Mouse (Mus musculus): ENCODE data around the gene Coa4. TPM values are rescaled to one million over a fixed set of nuclear protein-coding genes. Genes with fewer than 3 reads are reported as not detected.

The Coa4 gene
- polyA plus RNA-seq, 2 experiments: 9.4 to 13.9 TPM

- peak overlapping the region; percentile 62 for H3K27ac ChIP-seq
- no peak for DNase-seq (ENCODE audit: low read depth in 3 of 3, low spot score in 3 of 3)
- no peak for TF ChIP-seq CTCF (IDR thresholded peaks at IDR 0.05; ENCODE audit: low read depth)
- no peak for TF ChIP-seq EP300 (IDR thresholded peaks at IDR 0.05; ENCODE audit: low read depth)
- no peaks in the 10 kb centered on the region for H3K27me3 ChIP-seq (ENCODE audit: control insufficient read depth, insufficient read depth, low read length)
- ATAC-seq (ENCODE audit: insufficient read depth): no peak
- H3K4me3 ChIP-seq (ENCODE audit: insufficient read depth in 1 of 2, low read depth in 2 of 2, low read length in 2 of 2): no peak overlapping the region
- no peaks in the 10 kb centered on the region for H3K9me3 ChIP-seq (ENCODE audit: control insufficient read depth, low read length)
- H3K9ac ChIP-seq (replicated peaks): no peak overlapping the region
- peaks cover 21 to 45% of the 10 kb centered on the region in 2 experiments for H3K4me1 ChIP-seq (replicated peaks; ENCODE audit: control insufficient read depth in 2 of 2, insufficient read depth in 2 of 2, low read length in 1 of 2)
- H3K36me3 ChIP-seq (replicated peaks; ENCODE audit: control insufficient read depth, insufficient read depth, low read depth): peaks cover 60% of the 10 kb centered on the region
- no peak overlapping the region for H3K4me2 ChIP-seq (ENCODE audit: low read depth)
Observed at GRCm38 (mm10) chr7:100499465-100499864, 37.4 kb upstream of the Coa4 start.

DNA sequence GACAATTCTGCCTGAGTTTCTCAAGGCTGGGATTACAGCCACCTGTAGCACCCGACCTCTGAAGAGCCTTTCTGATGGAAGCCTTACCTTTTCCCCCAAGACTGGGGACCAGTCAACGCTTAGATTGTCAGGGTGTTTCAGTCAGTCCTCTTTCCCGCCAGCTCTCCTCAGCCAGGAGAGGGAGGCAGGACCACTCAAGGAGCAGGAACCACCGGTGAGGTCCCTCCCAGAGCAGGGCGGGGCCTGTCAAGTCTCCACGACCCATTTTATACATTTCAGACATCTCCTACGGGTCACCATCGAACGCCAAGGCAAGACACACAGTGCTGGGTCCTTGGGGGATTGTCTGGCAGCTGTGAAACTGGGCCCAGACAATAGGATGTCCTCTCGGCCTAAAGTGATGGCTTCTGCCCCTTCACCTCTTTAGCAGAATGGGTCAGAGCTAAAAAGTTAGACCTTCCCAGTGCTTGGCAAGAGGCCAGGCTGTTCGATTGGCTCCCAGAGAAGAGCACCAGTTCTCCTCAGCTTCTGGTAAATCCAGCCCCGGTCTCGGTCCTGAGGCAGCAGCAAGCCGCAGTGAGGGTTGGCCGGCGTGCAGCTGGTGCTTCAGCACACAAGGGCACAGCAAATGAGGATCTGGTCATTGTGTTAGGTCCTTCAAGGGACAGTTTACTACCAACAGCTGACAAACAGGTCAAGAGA, 36.4 kb upstream of the Coa4 start:
- ATAC-seq (ENCODE audit: insufficient read depth): peak; percentile 7; the same call in 1 of the 2 replicates
- Histone ChIP-seq H3K4me3 (ENCODE audit: insufficient read depth in 1 of 2, low read depth in 2 of 2, low read length in 2 of 2) (no peak overlapping the region), H3K27me3 (ENCODE audit: control insufficient read depth, insufficient read depth, low read length) (no peaks in the 10 kb centered on the region), H3K4me2 (ENCODE audit: low read depth) (no peak overlapping the region), H3K27ac (peak overlapping the region; percentile 62), H3K9ac (replicated peaks) (no peak overlapping the region), H3K9me3 (ENCODE audit: control insufficient read depth, low read length) (no peaks in the 10 kb centered on the region), H3K36me3 (replicated peaks; ENCODE audit: control insufficient read depth, insufficient read depth, low read depth) (peaks cover 50% of the 10 kb centered on the region), H3K4me1 (replicated peaks; ENCODE audit: control insufficient read depth in 2 of 2, insufficient read depth in 2 of 2, low read length in 1 of 2) (peaks cover 21 to 39% of the 10 kb centered on the region in 2 experiments)
- 62% methylated on average over 16 of the region's 16 CpGs for WGBS (ENCODE audit: insufficient replicate concordance)
- DNase-seq (ENCODE audit: low read depth in 3 of 3, low spot score in 3 of 3): no peak
- no peak; the same call in 1 of the 2 replicates for TF ChIP-seq CTCF (IDR thresholded peaks at IDR 0.05; ENCODE audit: low read depth)
- TF ChIP-seq EP300 (IDR thresholded peaks at IDR 0.05; ENCODE audit: low read depth): peak; percentile 26

GRCm38 (mm10) chr7:100501027-100501843, 35.6 kb upstream of the Coa4 start:
- TF ChIP-seq EP300 (IDR thresholded peaks at IDR 0.05; ENCODE audit: low read depth) (no peak; the same call in none of the 2 replicates), CTCF (IDR thresholded peaks at IDR 0.05; ENCODE audit: low read depth) (no peak)
- Histone ChIP-seq H3K36me3 (replicated peaks; ENCODE audit: control insufficient read depth, insufficient read depth, low read depth) (peaks cover 42% of the 10 kb centered on the region), H3K27me3 (ENCODE audit: control insufficient read depth, insufficient read depth, low read length) (no peaks in the 10 kb centered on the region), H3K4me3 (ENCODE audit: insufficient read depth in 1 of 2, low read depth in 2 of 2, low read length in 2 of 2) (no peak overlapping the region), H3K9ac (replicated peaks) (no peak overlapping the region), H3K4me1 (replicated peaks; ENCODE audit: control insufficient read depth in 2 of 2, insufficient read depth in 2 of 2, low read length in 1 of 2) (peaks cover 16 to 35% of the 10 kb centered on the region in 2 experiments), H3K9me3 (ENCODE audit: control insufficient read depth, low read length) (no peaks in the 10 kb centered on the region), H3K27ac (peak overlapping the region; percentile 62), H3K4me2 (ENCODE audit: low read depth) (no peak overlapping the region)
- ATAC-seq (ENCODE audit: insufficient read depth): peak; percentile 21
- DNase-seq (ENCODE audit: low read depth in 3 of 3, low spot score in 3 of 3): no peak
- 59% methylated on average over 6 of the region's 6 CpGs for WGBS (ENCODE audit: insufficient replicate concordance)

DNA sequence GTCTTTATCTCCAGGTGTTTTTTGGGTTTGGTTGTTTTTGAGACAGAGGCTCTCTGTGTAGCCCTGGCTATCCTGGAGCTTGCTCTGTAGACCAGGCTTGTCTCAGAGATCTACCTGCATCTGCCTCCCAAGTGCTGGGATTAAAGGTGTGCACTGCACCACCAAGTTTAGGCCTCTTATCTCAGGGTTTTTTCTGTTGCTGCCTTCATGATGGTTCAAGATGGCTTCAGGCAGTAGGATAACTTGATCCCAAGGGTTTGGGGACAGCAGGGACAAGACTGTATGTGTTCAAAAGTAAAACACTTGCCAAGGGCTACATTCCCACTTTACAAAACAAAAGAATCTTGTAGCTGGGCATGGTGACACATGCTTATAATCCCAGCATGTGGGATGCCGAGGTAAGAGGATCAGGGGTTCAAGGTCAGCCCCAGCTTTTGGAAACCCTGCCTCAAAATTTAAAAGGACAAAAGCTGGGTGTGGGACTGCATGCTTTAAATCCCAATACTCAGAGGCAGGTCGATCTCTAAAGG, 35.0 kb upstream of the Coa4 start:
- no peaks in the 10 kb centered on the region for H3K9me3 ChIP-seq (ENCODE audit: control insufficient read depth, low read length)
- peaks cover 15 to 30% of the 10 kb centered on the region in 2 experiments for H3K4me1 ChIP-seq (replicated peaks; ENCODE audit: control insufficient read depth in 2 of 2, insufficient read depth in 2 of 2, low read length in 1 of 2)
- H3K27me3 ChIP-seq (ENCODE audit: control insufficient read depth, insufficient read depth, low read length): no peaks in the 10 kb centered on the region
- no peak for TF ChIP-seq EP300 (IDR thresholded peaks at IDR 0.05; ENCODE audit: low read depth)
- no peak for TF ChIP-seq CTCF (IDR thresholded peaks at IDR 0.05; ENCODE audit: low read depth)
- DNase-seq (ENCODE audit: low read depth in 3 of 3, low spot score in 3 of 3) (no peak), ATAC-seq (ENCODE audit: insufficient read depth) (peak; percentile 1; the same call in 1 of the 2 replicates)
- H3K9ac ChIP-seq (replicated peaks): no peak overlapping the region
- H3K27ac ChIP-seq: peak overlapping the region; percentile 62
- 51% methylated on average over 2 of the region's 2 CpGs for WGBS (ENCODE audit: insufficient replicate concordance)
- H3K4me3 ChIP-seq (ENCODE audit: insufficient read depth in 1 of 2, low read depth in 2 of 2, low read length in 2 of 2): no peak overlapping the region
- H3K36me3 ChIP-seq (replicated peaks; ENCODE audit: control insufficient read depth, insufficient read depth, low read depth): peaks cover 35% of the 10 kb centered on the region
- H3K4me2 ChIP-seq (ENCODE audit: low read depth): no peak overlapping the region
